ENCODE assay signal across 7 mouse cellular contexts in the genomic region with DNA sequence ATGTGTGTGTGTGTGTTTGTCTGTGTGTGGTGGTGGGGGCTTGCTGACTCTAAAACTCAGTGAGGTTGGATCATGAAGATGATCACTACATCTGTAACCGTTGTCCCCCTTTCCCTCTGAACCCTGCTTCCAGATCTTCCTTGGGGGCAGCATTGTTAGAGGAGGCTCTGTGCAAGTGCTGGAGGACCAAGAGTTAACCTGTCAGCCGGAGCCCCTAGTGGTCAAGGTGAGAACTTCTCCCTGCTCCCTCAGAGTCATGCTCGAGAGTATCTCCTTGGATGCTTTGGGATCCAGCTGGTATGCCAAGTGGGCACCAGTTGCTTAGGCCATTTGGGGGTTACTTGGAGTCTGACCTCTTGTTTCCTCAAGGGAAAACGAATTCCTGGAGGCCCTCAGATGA. TPM values are rescaled to one million over a fixed set of nuclear protein-coding genes. Genes with fewer than 3 reads are reported as not detected.
DNase-seq lines count a peak whose midpoint lies in the region; ATAC-seq and TF ChIP-seq lines count a peak whose summit lies in the region.
"Not testable (repeated sequence)": the region's sequence is repeated elsewhere in the genome, so short reads cannot be mapped to it uniquely, and the experiment has no call there.

No protein-coding gene starts in this region.

- 34% methylated on average over 4 of the region's 4 CpGs for WGBS in heart, postnatal 0 days
- 41% methylated on average over 4 of the region's 4 CpGs for WGBS in kidney, embryonic 14.5 days
- 10% methylated on average over 4 of the region's 4 CpGs for WGBS in liver, embryonic 13.5 days (ENCODE audit: insufficient replicate concordance)
- 20% methylated on average over 3 of the region's 4 CpGs for WGBS in lung, postnatal 0 days

- not testable (repeated sequence) for TF ChIP-seq EP300 in MEL (IDR thresholded peaks at IDR 0.05; ENCODE audit: low read depth in 1 of 2, low read length in 2 of 2); heart, postnatal 0 days (IDR thresholded peaks at IDR 0.05; ENCODE audit: low read depth); lung, postnatal 0 days (IDR thresholded peaks at IDR 0.05)

- not testable (repeated sequence) for H3K4me2 ChIP-seq in heart, postnatal 0 days (ENCODE audit: low read depth, low read length); kidney, embryonic 14.5 days (replicated peaks; ENCODE audit: low read depth, low read length); liver, embryonic 13.5 days; lung, postnatal 0 days (replicated peaks; ENCODE audit: low read depth, low read length)

- H3K27me3 ChIP-seq in MEL (ENCODE audit: control insufficient read depth in 1 of 2, insufficient read depth in 2 of 2, low read length in 2 of 2); heart, postnatal 0 days (ENCODE audit: control insufficient read depth, insufficient read depth, low read length); kidney, embryonic 14.5 days (ENCODE audit: control insufficient read depth, insufficient read depth, low read length); liver, embryonic 13.5 days; lung, postnatal 0 days (replicated peaks; ENCODE audit: insufficient read depth, low read length): not testable (repeated sequence)

- H3K27ac ChIP-seq in MEL (ENCODE audit: control insufficient read depth, low read depth, low read length); cortical plate, adult 2 months (ENCODE audit: insufficient read depth, low read length); heart, postnatal 0 days (ENCODE audit: low read depth); kidney, embryonic 14.5 days (ENCODE audit: low read depth, low read length); lung, postnatal 0 days (ENCODE audit: low read length): not testable (repeated sequence)
- peak overlapping the region; percentile 88; the same call in 1 of the 2 replicates for H3K27ac ChIP-seq in liver, embryonic 13.5 days

- H3K4me1 ChIP-seq in MEL (ENCODE audit: control insufficient read depth in 1 of 2, insufficient read depth in 2 of 2, low read length in 2 of 2) = peaks cover 2 to 12% of the 10 kb centered on the region in 2 experiments; a peak in 3 of 4 replicates
- not testable (repeated sequence) for H3K4me1 ChIP-seq in cortical plate, adult 2 months (ENCODE audit: control insufficient read depth, insufficient read depth, low read length); heart, postnatal 0 days (ENCODE audit: control insufficient read depth, insufficient read depth); kidney, embryonic 14.5 days (ENCODE audit: control insufficient read depth, insufficient read depth, low read length); lung, postnatal 0 days (ENCODE audit: insufficient read depth, low read depth, low read length)
- peaks cover 29% of the 10 kb centered on the region for H3K4me1 ChIP-seq in liver, embryonic 13.5 days (replicated peaks)

- H3K4me3 ChIP-seq in MEL (ENCODE audit: control insufficient read depth in 1 of 2, insufficient read depth in 1 of 2, low read depth in 2 of 2, low read length in 2 of 2); cortical plate, adult 2 months (ENCODE audit: insufficient read depth, low read length); heart, postnatal 0 days (ENCODE audit: low read depth, low read length); kidney, embryonic 14.5 days (ENCODE audit: low read length); liver, embryonic 13.5 days (replicated peaks); lung, postnatal 0 days (ENCODE audit: low read depth, low read length): not testable (repeated sequence)

- TF ChIP-seq POLR2A in MEL (IDR thresholded peaks at IDR 0.05; ENCODE audit: control insufficient read depth in 1 of 2, insufficient read depth in 1 of 2, low read depth in 1 of 2, low read length in 2 of 2, poor library complexity in 1 of 2); cortical plate, adult 2 months (IDR thresholded peaks at IDR 0.05; ENCODE audit: extremely low read depth, insufficient read depth, low read length): not testable (repeated sequence)

- DNase-seq in MEL (ENCODE audit: low read depth, low spot score) = peak; percentile 58
- not testable (repeated sequence) for DNase-seq in heart, postnatal 0 days (ENCODE audit: low spot score); lung, postnatal 0 days (ENCODE audit: low spot score)
- peak; percentile 52 for DNase-seq in liver, embryonic 13.5 days
- peak; percentile 26 for DNase-seq in retina, postnatal 1 day

- not testable (repeated sequence) for H3K9me3 ChIP-seq in MEL (replicated peaks; ENCODE audit: insufficient read depth, low read length); heart, postnatal 0 days (replicated peaks; ENCODE audit: control insufficient read depth, low read length); kidney, embryonic 14.5 days (ENCODE audit: control insufficient read depth, low read length); liver, embryonic 13.5 days (replicated peaks); lung, postnatal 0 days (ENCODE audit: low read length)

- TF ChIP-seq RAD21 in MEL (IDR thresholded peaks at IDR 0.05; ENCODE audit: low read depth, low read length) = peak; percentile 24

- peak; percentile 41 to 82 (median 56) for TF ChIP-seq CTCF in MEL (IDR thresholded peaks at IDR 0.05 in 2 of 3, conservative IDR thresholded peaks at IDR 0.05 in 1 of 3; ENCODE audit: control insufficient read depth in 1 of 3, insufficient read depth in 1 of 3, low read depth in 2 of 3, low read length in 3 of 3, poor library complexity in 1 of 3, severe bottlenecking in 1 of 3)
- TF ChIP-seq CTCF in cortical plate, adult 2 months (IDR thresholded peaks at IDR 0.05; ENCODE audit: extremely low read depth, insufficient read depth, low read length) = 0 out of 2 replicates have a peak, but pooled peaks have one; percentile 2
- peak; percentile 45 for TF ChIP-seq CTCF in heart, postnatal 0 days (IDR thresholded peaks at IDR 0.05; ENCODE audit: low read depth)
- peak; percentile 68 for TF ChIP-seq CTCF in lung, postnatal 0 days (IDR thresholded peaks at IDR 0.05)

- not testable (repeated sequence) for H3K79me2 ChIP-seq in MEL (ENCODE audit: control insufficient read depth, insufficient read depth, low read length, poor library complexity)

- ATAC-seq in heart, postnatal 0 days (ENCODE audit: insufficient read depth, low read depth) = peak; percentile 44; the same call in 1 of the 2 replicates
- 0 out of 2 replicates have a peak, but pooled peaks have one; percentile 24 for ATAC-seq in kidney, embryonic 14.5 days (ENCODE audit: low FRiP score, low TSS enrichment)
- peak; percentile 28; the same call in 1 of the 2 replicates for ATAC-seq in liver, embryonic 13.5 days (ENCODE audit: low read depth)
- peak; percentile 49 for ATAC-seq in lung, postnatal 0 days

- H3K9ac ChIP-seq in MEL (ENCODE audit: control insufficient read depth, low read depth, low read length, poor library complexity, severe bottlenecking); heart, postnatal 0 days (replicated peaks; ENCODE audit: low read depth, low read length); kidney, embryonic 14.5 days (ENCODE audit: low read depth, low read length); liver, embryonic 13.5 days; lung, postnatal 0 days (replicated peaks; ENCODE audit: low read depth): not testable (repeated sequence)

- not testable (repeated sequence) for H3K36me3 ChIP-seq in MEL (ENCODE audit: control insufficient read depth in 1 of 2, insufficient read depth in 2 of 2, low read length in 2 of 2); heart, postnatal 0 days (replicated peaks; ENCODE audit: control insufficient read depth, insufficient read depth, low read length); kidney, embryonic 14.5 days (ENCODE audit: control insufficient read depth, insufficient read depth, low read length); liver, embryonic 13.5 days; lung, postnatal 0 days (ENCODE audit: insufficient read depth, low read length)

RNA-seq across cellular contexts. Expression of a gene that starts 10.2 kb away (rescaled TPM):
- total RNA-seq in MEL (2012; rRNA removed) = 9.5 and 10.0 TPM in 2 replicates
- polyA plus RNA-seq in MEL (2012; ENCODE audit: insufficient read depth in 1 of 2, insufficient read length in 2 of 2, low read depth in 1 of 2, low replicate concordance in 2 of 2, missing spikeins in 1 of 2) = 10 to 100 TPM in 1 of 2 experiments, not detected in 1; 19.4 TPM
- polyA plus RNA-seq in cortical plate, adult 2 months (2012; rRNA removed) = 24.3 and 26.4 TPM in 2 replicates
- 3.9 and 8.6 TPM in 2 replicates for total RNA-seq in heart, postnatal 0 days (2014; rRNA removed; ENCODE audit: low replicate concordance)
- 2.3 and 2.7 TPM in 2 replicates for polyA plus RNA-seq in heart, postnatal 0 days (2015; fragmentation: Nextera tagmentation; extraction: Ambion mirVana)
- 8.7 and 13.0 TPM in 2 replicates for polyA plus RNA-seq in kidney, embryonic 14.5 days (2014; fragmentation: Nextera tagmentation; extraction: Ambion mirVana)
- polyA plus RNA-seq in liver, embryonic 13.5 days (2015; fragmentation: Nextera tagmentation; extraction: Ambion mirVana) = 0.96 and 1.8 TPM in 2 replicates
- 3.3 and 3.5 TPM in 2 replicates for polyA plus RNA-seq in lung, postnatal 0 days (2015; fragmentation: Nextera tagmentation; extraction: Ambion mirVana)

RNA-seq across cellular contexts. Expression of a gene that starts 10.8 kb away (rescaled TPM):
- total RNA-seq in MEL (2012; rRNA removed) = 109 and 179 TPM in 2 replicates
- 100 to 1,000 TPM in 1 of 2 experiments, not detected in 1; 365 TPM for polyA plus RNA-seq in MEL (2012; ENCODE audit: insufficient read depth in 1 of 2, insufficient read length in 2 of 2, low read depth in 1 of 2, low replicate concordance in 2 of 2, missing spikeins in 1 of 2)
- 17.0 and 18.7 TPM in 2 replicates for polyA plus RNA-seq in cortical plate, adult 2 months (2012; rRNA removed)
- total RNA-seq in heart, postnatal 0 days (2014; rRNA removed; ENCODE audit: low replicate concordance) = 183 and 212 TPM in 2 replicates
- polyA plus RNA-seq in heart, postnatal 0 days (2015; fragmentation: Nextera tagmentation; extraction: Ambion mirVana) = 101 and 112 TPM in 2 replicates
- polyA plus RNA-seq in kidney, embryonic 14.5 days (2014; fragmentation: Nextera tagmentation; extraction: Ambion mirVana) = 35.6 and 40.0 TPM in 2 replicates
- polyA plus RNA-seq in liver, embryonic 13.5 days (2015; fragmentation: Nextera tagmentation; extraction: Ambion mirVana) = 58.0 and 65.2 TPM in 2 replicates
- polyA plus RNA-seq in lung, postnatal 0 days (2015; fragmentation: Nextera tagmentation; extraction: Ambion mirVana) = 1,021 and 1,046 TPM in 2 replicates

RNA-seq across cellular contexts. Expression of a gene that starts 30.8 kb away (rescaled TPM):
- 45.0 and 45.1 TPM in 2 replicates for total RNA-seq in MEL (2012; rRNA removed)
- 10 to 100 TPM in 1 of 2 experiments, not detected in 1; 56.7 TPM for polyA plus RNA-seq in MEL (2012; ENCODE audit: insufficient read depth in 1 of 2, insufficient read length in 2 of 2, low read depth in 1 of 2, low replicate concordance in 2 of 2, missing spikeins in 1 of 2)
- polyA plus RNA-seq in cortical plate, adult 2 months (2012; rRNA removed) = 56.6 and 61.4 TPM in 2 replicates
- total RNA-seq in heart, postnatal 0 days (2014; rRNA removed; ENCODE audit: low replicate concordance) = 44.4 and 47.2 TPM in 2 replicates
- 12.6 and 13.7 TPM in 2 replicates for polyA plus RNA-seq in heart, postnatal 0 days (2015; fragmentation: Nextera tagmentation; extraction: Ambion mirVana)
- 22.6 and 25.7 TPM in 2 replicates for polyA plus RNA-seq in kidney, embryonic 14.5 days (2014; fragmentation: Nextera tagmentation; extraction: Ambion mirVana)
- 11.6 and 12.4 TPM in 2 replicates for polyA plus RNA-seq in liver, embryonic 13.5 days (2015; fragmentation: Nextera tagmentation; extraction: Ambion mirVana)
- 13.6 and 15.6 TPM in 2 replicates for polyA plus RNA-seq in lung, postnatal 0 days (2015; fragmentation: Nextera tagmentation; extraction: Ambion mirVana)

RNA-seq across cellular contexts. Expression of a gene that starts 56.9 kb away (rescaled TPM):
- 890 and 977 TPM in 2 replicates for total RNA-seq in MEL (2012; rRNA removed)
- 100 to 1,000 TPM; 826 to 964 TPM for polyA plus RNA-seq in MEL (2012; ENCODE audit: insufficient read depth in 1 of 2, insufficient read length in 2 of 2, low read depth in 1 of 2, low replicate concordance in 2 of 2, missing spikeins in 1 of 2)
- polyA plus RNA-seq in cortical plate, adult 2 months (2012; rRNA removed) = 257 TPM in 2 replicates
- total RNA-seq in heart, postnatal 0 days (2014; rRNA removed; ENCODE audit: low replicate concordance) = 256 and 302 TPM in 2 replicates
- 274 and 296 TPM in 2 replicates for polyA plus RNA-seq in heart, postnatal 0 days (2015; fragmentation: Nextera tagmentation; extraction: Ambion mirVana)
- 355 and 392 TPM in 2 replicates for polyA plus RNA-seq in kidney, embryonic 14.5 days (2014; fragmentation: Nextera tagmentation; extraction: Ambion mirVana)
- 201 and 214 TPM in 2 replicates for polyA plus RNA-seq in liver, embryonic 13.5 days (2015; fragmentation: Nextera tagmentation; extraction: Ambion mirVana)
- polyA plus RNA-seq in lung, postnatal 0 days (2015; fragmentation: Nextera tagmentation; extraction: Ambion mirVana) = 234 and 249 TPM in 2 replicates

Comparison
In these comparisons a context has a peak if more than half of its experiments do, and no peak if none do; other contexts are left out.
1. CTCF ChIP-seq: peak in every context shown above with its lines; median percentile 68 in lung, postnatal 0 days; 56 in MEL; 45 in heart, postnatal 0 days; 2 in cortical plate, adult 2 months.